Mouse (Mus musculus): ENCODE results near the gene Sptbn4. TPM values are rescaled to one million over a fixed set of nuclear protein-coding genes. Genes with fewer than 3 reads are reported as not detected.

The Sptbn4 gene
- polyA plus RNA-seq, 1 experiment from 2014 or later = 0.40 TPM

DNA sequence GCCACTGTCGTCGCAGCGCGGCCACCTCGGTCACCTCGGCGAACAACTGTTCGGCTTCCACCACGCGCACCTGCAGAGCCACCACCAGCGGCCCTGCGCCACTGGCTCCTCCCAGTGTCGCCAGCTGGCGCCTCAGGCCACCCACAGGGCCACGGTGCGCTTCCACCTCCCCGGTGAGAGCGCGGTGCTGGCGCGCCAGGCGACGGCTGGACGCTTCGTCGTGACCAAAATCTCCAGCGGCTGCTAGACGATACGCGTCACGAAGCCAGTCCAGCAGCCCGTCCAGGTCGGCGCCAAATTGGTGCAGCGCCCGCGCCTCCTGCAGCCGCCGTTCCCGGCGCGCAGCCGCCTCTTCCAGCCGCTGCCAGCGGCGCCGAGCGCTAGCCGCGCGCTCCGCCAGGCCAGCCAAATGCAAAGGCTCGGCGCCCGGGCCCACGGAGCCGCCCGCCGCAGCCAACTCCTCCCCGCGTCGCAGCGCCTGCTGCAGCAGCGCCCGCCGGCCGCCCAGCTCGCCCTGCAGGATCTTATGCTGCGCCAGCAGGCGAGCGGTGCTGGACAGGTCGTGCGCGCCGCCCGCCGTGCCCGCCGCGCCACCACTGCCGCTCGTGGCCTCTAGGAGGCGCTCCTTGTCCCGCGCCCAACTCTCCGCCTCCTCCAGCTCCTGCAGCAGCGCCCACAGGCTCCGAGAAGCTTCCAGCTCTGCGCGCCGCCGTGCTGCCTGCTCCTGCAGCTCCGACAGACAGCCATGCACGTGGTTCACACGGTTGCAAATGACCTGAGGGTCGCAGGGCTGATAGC is 38.9 kb downstream of the Sptbn4 start:
- WGBS = under 1% methylated on average over 96 of the region's 96 CpGs
- DNase-seq (ENCODE audit: low spot score) = peak; percentile 86
- Histone ChIP-seq H3K27ac (no peak overlapping the region), H3K4me3 (peak overlapping the region; percentile 66), H3K27me3 (ENCODE audit: insufficient read depth, poor library complexity, severe bottlenecking) (peaks cover 77% of the 10 kb centered on the region), H3K4me1 (peaks cover 21% of the 10 kb centered on the region), H3K9me3 (no peaks in the 10 kb centered on the region), H3K36me3 (no peaks in the 10 kb centered on the region)

DNA sequence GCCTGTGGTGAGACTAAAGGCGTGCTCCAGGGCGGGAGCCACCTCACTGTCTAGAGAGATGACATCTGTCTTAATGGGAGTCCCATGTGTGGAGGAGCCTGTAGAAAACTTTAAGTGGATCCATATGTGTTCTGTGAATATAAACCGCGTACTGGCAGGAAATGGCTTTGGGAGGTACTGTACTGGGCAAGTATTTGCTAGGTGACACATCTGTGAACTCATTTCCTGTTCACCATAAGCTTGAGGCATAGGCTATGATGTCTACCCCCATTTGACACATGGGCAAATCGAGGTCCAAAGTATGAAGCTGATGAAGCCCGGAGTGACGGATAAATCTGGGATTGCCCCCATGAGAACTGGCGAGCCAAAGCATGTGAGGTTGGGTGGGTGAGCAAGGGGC is 39.7 kb downstream of the Sptbn4 start:
- no peak overlapping the region for H3K27ac ChIP-seq
- H3K27me3 ChIP-seq (ENCODE audit: insufficient read depth, poor library complexity, severe bottlenecking) = peaks cover 84% of the 10 kb centered on the region
- H3K9me3 ChIP-seq = no peaks in the 10 kb centered on the region
- WGBS = 56% methylated on average over 8 of the region's 8 CpGs
- peak overlapping the region; percentile 66 for H3K4me3 ChIP-seq
- H3K4me1 ChIP-seq = peaks cover 21% of the 10 kb centered on the region
- no peak for DNase-seq (ENCODE audit: low spot score)
- no peaks in the 10 kb centered on the region for H3K36me3 ChIP-seq

DNA sequence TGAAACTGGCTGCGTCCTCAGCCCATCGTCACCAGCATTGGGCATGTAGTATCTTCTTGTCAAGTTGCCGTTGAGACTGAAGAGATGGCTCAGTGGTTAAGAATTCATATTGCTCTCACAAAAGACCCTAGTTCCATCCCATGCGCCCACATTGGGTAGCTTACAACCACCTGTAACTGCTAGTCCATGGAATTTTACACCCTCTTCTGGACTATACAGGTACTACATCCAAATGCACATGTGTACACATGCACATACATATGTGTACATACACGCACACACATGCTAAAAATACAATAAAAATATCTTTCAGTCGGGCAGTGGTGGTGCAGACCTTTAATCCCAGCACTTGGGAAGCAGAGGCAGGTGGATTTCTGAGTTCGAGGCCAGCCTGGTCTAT is 41.0 kb downstream of the Sptbn4 start:
- Histone ChIP-seq H3K36me3 (no peaks in the 10 kb centered on the region), H3K27ac (no peak overlapping the region), H3K27me3 (ENCODE audit: insufficient read depth, poor library complexity, severe bottlenecking) (peaks cover 98% of the 10 kb centered on the region), H3K9me3 (no peaks in the 10 kb centered on the region), H3K4me1 (peaks cover 21% of the 10 kb centered on the region), H3K4me3 (no peak overlapping the region)
- 74% methylated on average over 7 of the region's 7 CpGs for WGBS
- DNase-seq (ENCODE audit: low spot score) = no peak

DNA sequence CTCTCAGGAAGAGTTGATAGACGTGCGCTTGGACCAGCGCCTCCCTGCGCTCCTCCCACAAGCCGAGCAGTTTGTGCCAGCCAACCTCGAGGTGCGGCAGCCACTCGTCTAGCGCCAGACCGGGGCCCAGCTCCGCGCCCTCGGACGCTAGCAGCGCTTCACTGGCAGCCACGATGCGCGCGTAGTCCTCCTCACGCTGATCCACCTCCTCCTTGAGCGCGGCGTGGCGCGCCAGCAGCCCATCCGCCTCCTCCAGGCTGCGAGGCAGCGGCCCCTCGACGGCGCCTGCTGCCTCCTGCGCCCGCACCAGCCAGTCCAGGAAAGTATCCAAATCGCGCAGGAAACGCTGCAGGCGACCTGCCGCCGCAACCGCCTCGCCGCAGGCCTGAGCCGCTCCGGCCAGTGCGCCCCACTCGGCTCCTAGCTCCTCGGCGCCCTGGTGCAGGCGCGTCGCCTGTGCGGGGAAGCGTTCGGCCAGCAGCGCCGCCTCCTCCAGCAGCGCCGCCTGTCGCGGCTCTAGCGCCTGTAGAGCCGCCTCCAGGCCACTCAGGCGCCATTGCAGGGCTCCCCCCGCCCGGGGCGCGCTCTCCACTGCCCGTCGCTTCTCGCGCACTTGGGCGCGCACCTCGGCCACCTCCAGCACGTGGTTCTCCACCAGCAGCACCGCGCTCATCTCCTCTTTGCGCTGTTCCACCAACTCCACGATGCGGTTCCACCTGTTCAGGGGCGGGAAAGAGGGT is 43.1 kb downstream of the Sptbn4 start:
- H3K4me3 ChIP-seq = peak overlapping the region; percentile 45
- no peaks in the 10 kb centered on the region for H3K36me3 ChIP-seq
- DNase-seq (ENCODE audit: low spot score) = no peak
- 5% methylated on average over 81 of the region's 81 CpGs for WGBS
- no peaks in the 10 kb centered on the region for H3K9me3 ChIP-seq
- peak overlapping the region; percentile 29; the same call in 1 of the 2 replicates for H3K27ac ChIP-seq
- peaks cover 98% of the 10 kb centered on the region for H3K27me3 ChIP-seq (ENCODE audit: insufficient read depth, poor library complexity, severe bottlenecking)
- H3K4me1 ChIP-seq = peaks cover 21% of the 10 kb centered on the region

DNA sequence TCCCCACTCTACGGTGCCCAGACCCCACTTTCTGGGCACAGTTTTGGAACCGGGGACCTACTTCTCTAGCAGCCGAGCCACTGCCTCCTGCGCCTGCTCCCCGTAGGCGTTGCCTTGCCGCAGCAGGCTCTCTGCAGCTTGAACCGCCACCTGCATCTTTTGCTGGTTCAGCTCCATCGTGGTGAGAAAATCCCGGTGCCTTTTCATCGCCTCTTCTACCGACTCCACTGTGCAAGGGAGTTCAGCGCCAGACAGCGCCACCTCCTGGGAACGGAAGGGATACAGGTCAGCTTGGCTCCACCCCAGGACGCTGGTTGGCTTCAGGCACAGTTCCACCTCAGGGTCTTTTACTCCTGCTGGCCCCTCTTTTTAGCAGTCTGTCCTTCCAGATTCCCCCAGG is 44.8 kb downstream of the Sptbn4 start:
- Histone ChIP-seq H3K9me3 (no peaks in the 10 kb centered on the region), H3K4me1 (peaks cover 8% of the 10 kb centered on the region), H3K27ac (no peak overlapping the region), H3K27me3 (ENCODE audit: insufficient read depth, poor library complexity, severe bottlenecking) (peaks cover 97% of the 10 kb centered on the region), H3K36me3 (no peaks in the 10 kb centered on the region), H3K4me3 (no peak overlapping the region)
- DNase-seq (ENCODE audit: low spot score) = no peak
- 10% methylated on average over 16 of the region's 16 CpGs for WGBS

DNA sequence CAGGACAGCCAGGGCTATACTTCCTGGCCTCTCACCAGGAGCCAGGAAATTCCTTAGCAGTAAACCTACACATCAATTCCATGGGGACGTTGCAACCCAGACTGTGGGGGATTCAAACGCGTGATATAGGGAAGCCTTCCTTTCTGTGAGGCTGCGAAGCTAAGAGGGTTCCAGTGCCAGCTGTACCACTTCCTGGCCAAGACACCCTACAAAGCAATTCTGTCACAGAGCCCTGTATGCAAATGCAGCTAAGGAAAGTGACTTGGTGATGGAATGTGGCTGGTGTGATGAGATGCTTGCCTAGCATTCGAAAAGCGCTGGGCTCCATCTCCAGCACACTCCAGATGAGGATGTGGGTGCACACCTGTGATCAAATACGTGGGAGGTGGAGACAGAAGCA is 46.9 kb downstream of the Sptbn4 start:
- Histone ChIP-seq H3K4me1 (peaks cover 18% of the 10 kb centered on the region), H3K9me3 (no peaks in the 10 kb centered on the region), H3K4me3 (no peak overlapping the region), H3K27ac (no peak overlapping the region), H3K27me3 (ENCODE audit: insufficient read depth, poor library complexity, severe bottlenecking) (peaks cover 97% of the 10 kb centered on the region), H3K36me3 (no peaks in the 10 kb centered on the region)
- 74% methylated on average over 7 of the region's 7 CpGs for WGBS
- DNase-seq (ENCODE audit: low spot score) = no peak

DNA sequence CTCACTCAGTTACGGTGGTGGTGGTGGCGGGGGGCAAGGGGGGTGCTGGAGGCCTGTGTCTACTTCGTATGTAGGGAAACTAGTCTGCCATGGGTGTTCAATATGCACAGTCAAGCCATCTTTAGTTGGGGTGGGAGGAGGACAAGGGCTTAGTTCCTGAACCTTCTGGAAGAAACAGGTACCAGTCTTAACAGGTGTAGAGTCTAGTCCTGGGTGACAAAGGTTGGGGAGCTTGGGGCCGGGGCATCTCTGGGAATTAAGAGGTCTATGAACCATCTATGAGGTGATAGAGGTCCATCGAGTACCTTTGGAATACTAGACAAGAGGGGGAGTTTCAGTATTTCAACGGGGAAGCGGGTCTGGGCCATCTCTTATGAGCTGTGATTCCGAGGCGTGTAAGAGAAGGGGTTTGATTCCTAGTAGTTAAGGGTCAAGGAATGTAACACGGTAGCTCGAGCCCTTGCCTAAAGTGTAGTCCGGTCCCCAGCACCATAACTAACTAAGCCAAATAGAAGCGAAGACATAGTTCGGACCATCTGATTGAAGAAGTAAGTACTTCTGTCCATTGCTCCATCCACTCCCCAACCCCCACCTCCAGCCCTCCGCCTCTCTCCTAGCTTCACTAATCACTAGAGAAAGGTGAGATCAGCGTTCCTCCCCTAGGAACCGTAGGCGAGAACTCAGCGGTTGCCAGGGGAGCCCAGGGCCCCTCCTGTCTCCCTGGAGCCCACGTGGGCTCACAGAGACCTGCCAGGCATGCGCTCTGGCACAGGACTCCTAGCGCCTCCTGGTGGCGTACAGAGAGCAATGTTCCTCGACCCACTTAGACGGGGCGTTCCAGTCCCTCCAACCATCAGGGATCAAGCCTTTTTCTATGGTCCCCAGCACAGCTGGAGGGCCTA is 50.2 kb downstream of the Sptbn4 start:
- no peak overlapping the region for H3K27ac ChIP-seq
- H3K36me3 ChIP-seq = no peaks in the 10 kb centered on the region
- 19% methylated on average over 26 of the region's 26 CpGs for WGBS
- no peaks in the 10 kb centered on the region for H3K9me3 ChIP-seq
- H3K27me3 ChIP-seq (ENCODE audit: insufficient read depth, poor library complexity, severe bottlenecking) = peaks cover 96% of the 10 kb centered on the region
- H3K4me1 ChIP-seq = peaks cover 10% of the 10 kb centered on the region
- peak overlapping the region; percentile 64; the same call in 1 of the 2 replicates for H3K4me3 ChIP-seq
- no peak for DNase-seq (ENCODE audit: low spot score)

DNA sequence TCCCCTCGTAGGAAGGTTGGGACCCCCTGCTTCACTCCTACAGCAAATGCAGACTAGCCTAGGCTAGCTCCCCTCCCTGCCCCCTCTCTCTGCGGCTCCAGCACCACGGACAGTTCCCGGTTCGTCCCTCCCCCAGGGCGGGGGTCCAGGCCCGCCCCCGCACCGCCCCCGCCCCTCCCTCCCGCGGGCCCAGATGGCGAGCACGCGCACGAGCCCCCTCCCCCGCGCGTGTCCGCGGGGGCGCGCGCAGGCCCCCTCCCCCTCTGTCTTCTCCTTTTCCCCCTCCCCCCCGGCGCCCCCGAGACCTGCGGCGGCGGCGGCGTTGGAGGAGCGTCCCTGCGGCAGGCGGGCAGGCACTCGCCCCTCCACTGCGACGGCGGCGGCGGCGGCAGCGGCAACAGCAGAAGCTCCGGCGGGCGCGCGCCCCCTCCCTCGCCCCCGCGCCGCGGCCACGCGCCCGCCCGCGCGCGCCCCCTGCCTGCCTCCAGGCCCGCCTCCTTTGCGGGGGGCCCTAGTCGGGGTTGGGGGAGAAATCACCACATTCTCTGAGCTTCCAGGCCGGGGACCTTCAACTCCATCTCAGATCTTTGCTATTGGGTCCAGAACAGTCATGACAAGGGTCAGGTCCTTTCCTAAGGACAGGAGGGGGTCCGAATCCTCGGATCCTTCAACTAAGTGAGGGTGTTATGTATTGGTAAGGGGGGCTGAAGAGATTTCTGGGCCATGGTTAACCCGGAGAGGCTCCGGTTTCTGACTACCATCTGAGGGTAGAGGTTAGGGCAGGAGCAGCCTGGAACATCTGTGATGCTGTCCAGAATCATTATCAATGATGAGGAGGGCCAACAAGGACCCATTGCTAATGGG is 51.1 kb downstream of the Sptbn4 start:
- no peaks in the 10 kb centered on the region for H3K9me3 ChIP-seq
- peak overlapping the region; percentile 64 for H3K4me3 ChIP-seq
- H3K4me1 ChIP-seq = peaks cover 10% of the 10 kb centered on the region
- no peak overlapping the region for H3K27ac ChIP-seq
- WGBS = 3% methylated on average over 45 of the region's 68 CpGs
- no peak for DNase-seq (ENCODE audit: low spot score)
- H3K36me3 ChIP-seq = no peaks in the 10 kb centered on the region
- H3K27me3 ChIP-seq (ENCODE audit: insufficient read depth, poor library complexity, severe bottlenecking) = peaks cover 96% of the 10 kb centered on the region

DNA sequence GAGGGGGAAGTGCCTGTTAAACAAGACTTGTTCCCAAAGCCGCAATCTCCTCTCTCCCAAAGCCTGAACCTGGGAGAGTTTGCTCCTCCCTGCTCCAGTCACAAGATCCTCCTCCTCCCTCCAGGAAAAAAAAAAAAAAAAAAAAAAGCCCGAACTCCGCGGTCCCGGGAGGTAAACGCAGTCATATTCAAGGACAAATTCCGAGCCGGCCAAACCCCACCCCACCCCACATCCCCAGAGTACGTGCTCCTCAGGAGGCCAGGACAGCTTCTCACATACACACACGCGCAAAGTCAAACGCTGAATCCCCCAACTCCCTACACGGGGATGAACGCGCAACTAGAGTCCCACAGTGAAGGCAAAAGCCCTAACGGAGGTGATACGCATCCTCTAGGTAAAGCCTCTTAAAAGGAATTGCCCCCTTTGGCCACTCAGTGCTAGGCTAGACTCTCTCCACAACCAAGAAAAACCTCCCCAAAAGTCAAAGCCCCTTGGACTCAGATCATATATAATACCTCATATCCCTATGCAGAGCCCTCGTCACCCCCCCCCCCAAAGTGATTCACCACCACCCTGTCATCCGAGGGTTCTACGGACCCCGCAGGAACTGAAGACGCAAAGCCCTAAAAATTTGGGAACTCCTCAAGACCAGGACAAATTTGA is 51.8 kb downstream of the Sptbn4 start:
- H3K27ac ChIP-seq = no peak overlapping the region
- H3K27me3 ChIP-seq (ENCODE audit: insufficient read depth, poor library complexity, severe bottlenecking) = peaks cover 96% of the 10 kb centered on the region
- 3% methylated on average over 22 of the region's 22 CpGs for WGBS

DNA sequence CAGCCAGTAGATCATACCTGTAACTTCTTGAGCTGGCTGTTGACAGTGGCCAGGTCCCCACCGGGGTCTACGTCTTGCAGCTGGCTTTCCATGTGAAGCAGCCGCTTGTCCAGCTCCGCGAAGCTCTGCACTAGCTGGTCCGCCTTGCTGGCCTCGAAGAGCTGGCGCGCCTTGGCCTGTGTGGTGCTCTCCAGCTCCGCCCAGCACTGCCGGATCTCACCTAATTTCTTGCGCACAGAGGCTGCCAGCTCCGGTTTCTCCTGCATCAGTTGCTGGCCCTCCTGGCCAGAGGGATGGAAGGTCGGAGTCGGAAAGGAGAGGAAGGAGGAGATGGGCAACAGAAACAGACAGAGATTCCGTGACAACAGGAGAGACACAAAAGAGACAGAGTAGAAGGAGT is 56.1 kb downstream of the Sptbn4 start:
- no peak overlapping the region for H3K27ac ChIP-seq
- DNase-seq (ENCODE audit: low spot score) = no peak
- no peaks in the 10 kb centered on the region for H3K36me3 ChIP-seq
- H3K9me3 ChIP-seq = no peaks in the 10 kb centered on the region
- H3K27me3 ChIP-seq (ENCODE audit: insufficient read depth, poor library complexity, severe bottlenecking) = peaks cover 62% of the 10 kb centered on the region
- H3K4me3 ChIP-seq = no peak overlapping the region
- H3K4me1 ChIP-seq = peaks cover 5% of the 10 kb centered on the region
- 34% methylated on average over 16 of the region's 16 CpGs for WGBS

More for the DNA sequence above, 51.8 kb downstream of the Sptbn4 start:
- no peak for DNase-seq (ENCODE audit: low spot score)
- H3K4me1 ChIP-seq = peaks cover 10% of the 10 kb centered on the region
- H3K36me3 ChIP-seq = no peaks in the 10 kb centered on the region
- H3K9me3 ChIP-seq = no peaks in the 10 kb centered on the region
- peak overlapping the region; percentile 64 for H3K4me3 ChIP-seq

DNA sequence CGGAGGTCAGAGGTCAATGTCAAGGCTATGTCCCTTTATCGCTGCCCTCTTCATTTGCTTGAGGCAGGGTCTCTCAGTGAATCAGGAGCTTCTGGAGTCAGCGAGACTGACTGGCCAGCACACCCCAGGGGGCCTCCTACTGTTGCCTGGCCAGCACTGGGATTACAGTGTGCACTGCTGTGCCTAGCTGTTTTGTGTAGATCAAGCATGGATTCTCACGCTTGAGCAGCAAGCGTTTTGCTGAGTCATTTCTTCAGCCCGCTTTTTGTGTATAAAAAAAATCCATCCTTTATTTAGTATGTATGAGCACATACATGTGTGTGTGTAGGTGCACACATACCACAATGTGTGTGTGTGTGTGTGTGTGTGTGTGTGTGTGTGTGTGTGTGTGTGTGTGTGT is 58.3 kb downstream of the Sptbn4 start:
- 71% methylated on average over 6 of the region's 6 CpGs for WGBS
- no peak overlapping the region for H3K27ac ChIP-seq

More for the DNA sequence above, 58.3 kb downstream of the Sptbn4 start:
- Histone ChIP-seq H3K9me3 (no peaks in the 10 kb centered on the region), H3K4me1 (no peaks in the 10 kb centered on the region), H3K4me3 (no peak overlapping the region), H3K27me3 (ENCODE audit: insufficient read depth, poor library complexity, severe bottlenecking) (peaks cover 40% of the 10 kb centered on the region), H3K36me3 (no peaks in the 10 kb centered on the region)
- no peak for DNase-seq (ENCODE audit: low spot score)

Measured in heart, embryonic 10.5 days (tissue).